Mouse (Mus musculus): Measurements from ENCODE around the gene Gm10666.
"Not testable (repeated sequence)": the region's sequence is repeated elsewhere in the genome, so short reads cannot be mapped to it uniquely, and the experiment has no call there.

Gene Gm10666

GRCm38 (mm10) chr7:22134641-22135040, at the start of gene Gm10666:
Gm10666 (minus strand) TSS chr7:22134741.
- not testable (repeated sequence) for DNase-seq (ENCODE audit: extremely low spot score, low spot score)

GRCm38 (mm10) chr7:22163935-22164334, 29.4 kb upstream of the Gm10666 start, which contains the start of gene Vmn1r142:
Vmn1r142 (minus strand) TSS chr7:22164035.
- DNase-seq (ENCODE audit: extremely low spot score, low spot score) = not testable (repeated sequence)

GRCm38 (mm10) chr7:22118145-22118544, 16.4 kb downstream of the Gm10666 start, which contains the start of gene Gm16451:
Gm16451 (minus strand) TSS chr7:22118245.
- not testable (repeated sequence) for DNase-seq (ENCODE audit: extremely low spot score, low spot score)

Measured in neural tube, embryonic 10.5 days (tissue).